Mouse (Mus musculus) bone marrow, adult 2 months (tissue): ENCODE data around the gene Capn3.

Experiments used
- CTCF ChIP-seq: fragments of 200-500 bp; IDR thresholded peaks from 2 replicates; pipeline ENCODE4 v1.5.1; 2011; ENCODE audit warnings: low read length, control low read depth; ENCODE audit not compliant: control insufficient read depth, insufficient read depth
- POLR2A ChIP-seq: fragments of 200-500 bp; IDR thresholded peaks from 2 replicates; pipeline ENCODE4 v1.6.1; 2011; ENCODE audit warnings: low read depth, mild to moderate bottlenecking, control low read depth, low read length, borderline replicate concordance; ENCODE audit not compliant: control insufficient read depth

DNA sequence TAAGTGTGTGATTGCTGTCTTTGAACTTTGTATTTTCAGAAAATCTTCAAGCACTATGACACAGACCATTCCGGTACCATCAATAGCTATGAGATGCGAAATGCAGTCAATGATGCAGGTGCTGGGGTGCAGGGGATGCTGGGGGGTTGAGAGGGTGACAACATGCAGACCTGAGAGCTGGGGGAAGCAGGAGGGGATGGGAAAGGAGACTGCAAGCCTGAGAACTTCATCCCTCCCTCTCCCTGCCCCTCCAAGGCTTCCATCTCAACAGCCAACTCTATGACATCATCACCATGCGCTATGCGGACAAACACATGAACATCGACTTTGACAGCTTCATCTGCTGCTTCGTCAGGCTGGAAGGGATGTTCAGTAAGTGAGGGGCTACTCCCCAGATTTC lies 47.3 kb downstream of the Capn3 start:
- TF ChIP-seq CTCF, result no peak
- TF ChIP-seq POLR2A, result no peak
